Mouse (Mus musculus): ENCODE data around the gene Lgmn.

DNA sequence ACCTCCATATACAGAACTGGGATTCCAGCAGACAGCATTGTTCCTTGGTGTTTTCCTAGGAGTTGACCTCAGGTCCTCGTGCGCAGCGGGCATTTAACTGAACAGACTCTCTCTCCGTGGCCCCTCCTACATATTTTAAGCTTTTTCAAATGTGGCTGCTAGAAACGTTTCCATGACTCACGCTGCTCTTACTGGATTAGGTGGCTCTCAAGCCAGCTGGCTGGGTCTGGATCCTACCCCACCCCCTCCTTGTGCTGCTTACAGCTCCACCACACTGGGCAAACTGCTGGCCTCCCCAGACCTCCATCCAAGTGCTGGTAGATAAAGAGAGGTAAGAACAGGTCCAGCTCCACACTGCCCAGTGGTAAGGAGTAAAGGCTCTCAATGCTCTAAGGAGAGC, 17.5 kb downstream of the Lgmn start:
- no peak for TF ChIP-seq CTCF (IDR thresholded peaks at IDR 0.05; ENCODE audit: low read depth)
- no peak for TF ChIP-seq EP300 (optimal IDR thresholded peaks at IDR 0.05)

Data from stomach, postnatal 0 days (tissue).